Mouse (Mus musculus) forebrain, embryonic 10.5 days (tissue): ENCODE results near the gene Rbbp7. TPM values are rescaled to one million over a fixed set of nuclear protein-coding genes. Genes with fewer than 3 reads are reported as not detected.

Experiments used
- DNase-seq: peaks from one replicate; pipeline ENCODE4 v3.0.0-alpha.2; 2017; ENCODE audit warnings: low spot score; ENCODE audit errors: extremely low spot score
- H3K27ac ChIP-seq: fragments of 300-500 bp; sonication (generic); 2 replicates; pipeline ENCODE4 v1.5.1; 2016; ENCODE audit warnings: mild to moderate bottlenecking
- H3K27me3 ChIP-seq: fragments of 300-500 bp; sonication (generic); 2 replicates; pipeline ENCODE4 v1.6.1; 2016; ENCODE audit warnings: mild to moderate bottlenecking; ENCODE audit not compliant: poor library complexity, severe bottlenecking
- H3K36me3 ChIP-seq: fragments of 300-500 bp; sonication (generic); replicated peaks from 2 replicates; pipeline ENCODE4 v1.6.1; 2016; ENCODE audit warnings: mild to moderate bottlenecking, moderate library complexity
- H3K4me1 ChIP-seq: fragments of 300-500 bp; sonication (generic); 2 replicates; pipeline ENCODE4 v1.6.1; 2016
- H3K4me3 ChIP-seq: fragments of 300-500 bp; sonication (generic); 2 replicates; pipeline ENCODE4 v1.5.1; 2016; ENCODE audit warnings: mild to moderate bottlenecking, moderate library complexity
- H3K9me3 ChIP-seq: fragments of 300-500 bp; sonication (generic); 2 replicates; pipeline ENCODE4 v1.6.1; 2016; ENCODE audit warnings: mild to moderate bottlenecking, moderate library complexity
- WGBS: fragments of 180-500 bp; shearing (Covaris S2); methylation state at CpG from one replicate; pipeline ENCODE4 v1.1.7; 2016; 5-methylcytosine and 5-hydroxymethylcytosine counted together
- polyA plus RNA-seq: library from polyadenylated mRNA; unstranded; fragments of >200 nt; fragmentation: Nextera tagmentation; extraction: Ambion mirVana; gene quantifications from 2 replicates; pipeline ENCODE4 v1.2.1, GENCODE M21; 2016

Gene Rbbp7
- polyA plus RNA-seq, result 416 and 428 TPM in 2 replicates

DNA sequence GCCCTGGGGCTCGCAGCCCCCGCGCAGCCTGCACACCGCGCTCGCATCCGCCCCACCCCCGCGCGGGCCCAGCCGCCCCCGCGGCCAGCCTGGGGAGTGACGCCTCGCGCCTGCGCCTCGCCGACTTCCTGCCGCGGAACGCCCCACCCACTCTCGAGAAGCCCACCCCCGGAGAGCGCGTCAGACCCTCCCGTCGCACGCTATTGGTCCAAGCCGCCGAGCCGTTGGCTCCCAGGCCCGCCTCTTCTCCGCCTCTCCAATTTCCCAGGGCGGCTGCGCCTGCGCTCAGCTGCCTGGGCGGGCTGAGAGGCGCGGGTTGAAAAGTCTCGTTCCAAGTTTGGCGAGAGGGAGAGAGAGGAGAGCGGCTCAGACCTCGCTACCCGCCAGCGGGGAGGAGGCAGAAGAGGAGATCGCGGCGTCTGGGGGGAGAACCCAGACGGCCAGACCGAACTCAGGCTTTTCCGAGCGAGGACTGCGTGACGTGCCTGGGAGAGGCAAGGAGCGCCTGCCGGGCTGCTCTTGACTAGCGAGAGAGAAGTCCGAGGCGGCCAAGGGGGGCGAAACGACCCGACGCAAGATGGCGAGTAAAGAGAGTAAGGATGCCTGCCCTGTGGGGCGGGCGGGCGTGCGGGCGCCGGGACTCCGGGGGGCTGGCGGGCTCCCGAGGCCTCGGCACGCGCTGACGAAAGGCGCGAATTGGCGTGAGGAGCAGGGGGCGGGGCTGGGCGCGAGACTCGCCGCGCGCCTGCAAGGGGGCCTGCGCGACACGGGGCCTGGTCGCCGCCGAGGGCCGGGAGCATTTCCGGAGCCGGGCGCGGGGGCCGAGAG, at the start of gene Rbbp7:
Gene Rbbp7, plus strand, starts transcription at position 288 of the 828 bp plus-strand sequence.
- peaks cover 24% of the 10 kb centered on the region for H3K36me3 ChIP-seq
- peak within 1 kb of the TSS; percentile 95 for H3K27ac ChIP-seq
- no peaks in the 10 kb centered on the region for H3K9me3 ChIP-seq
- H3K4me1 ChIP-seq, result peaks cover 10% of the 10 kb centered on the region
- peaks cover 21% of the 10 kb centered on the region for H3K27me3 ChIP-seq
- DNase-seq, result peak; percentile 89
- H3K4me3 ChIP-seq, result peak within 1 kb of the TSS; percentile 72
- WGBS, result 18% methylated on average over 89 of the region's 100 CpGs

GRCm38 (mm10) chrX:162717837-162718236, 42.4 kb upstream of the Rbbp7 start:
- WGBS, result 31% methylated on average over 5 of the region's 5 CpGs
- Histone ChIP-seq H3K27ac (no peak overlapping the region), H3K36me3 (no peaks in the 10 kb centered on the region), H3K4me3 (no peak overlapping the region), H3K4me1 (no peaks in the 10 kb centered on the region), H3K27me3 (peaks cover 10% of the 10 kb centered on the region), H3K9me3 (no peaks in the 10 kb centered on the region)
- peak; percentile 22 for DNase-seq

- peak; percentile 15 for DNase-seq
- Histone ChIP-seq H3K27me3 (peaks cover 6% of the 10 kb centered on the region; the same call in 1 of the 2 replicates), H3K9me3 (no peaks in the 10 kb centered on the region), H3K4me1 (no peaks in the 10 kb centered on the region), H3K4me3 (no peak overlapping the region), H3K36me3 (no peaks in the 10 kb centered on the region), H3K27ac (no peak overlapping the region)
- WGBS, result 40% methylated on average over 2 of the region's 2 CpGs
Observed at GRCm38 (mm10) chrX:162719615-162720014, 40.6 kb upstream of the Rbbp7 start.

DNA sequence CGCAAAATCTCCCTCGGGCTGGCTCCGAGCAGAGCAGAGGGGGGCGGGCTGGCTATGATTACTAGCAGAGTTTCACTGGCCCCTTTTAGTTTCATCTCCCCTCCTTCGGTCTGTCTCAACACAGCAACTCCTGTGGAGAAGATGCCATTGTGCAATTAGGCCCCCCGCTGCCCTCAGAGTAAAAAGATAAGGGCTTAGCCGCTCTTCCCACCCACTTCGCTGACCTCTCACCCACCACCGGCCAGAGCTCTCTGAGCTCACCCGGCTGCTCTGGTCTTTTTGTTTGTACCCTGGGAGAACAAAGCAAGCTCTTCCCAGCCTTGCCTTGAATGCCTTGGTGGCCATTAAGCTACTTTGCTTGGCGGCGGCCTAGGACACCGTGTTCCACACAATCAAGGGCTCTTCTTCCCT, 32.8 kb upstream of the Rbbp7 start:
- peak overlapping the region; percentile 78 for H3K27ac ChIP-seq

GRCm38 (mm10) chrX:162727795-162728194, 32.4 kb upstream of the Rbbp7 start:
- peak overlapping the region; percentile 78 for H3K27ac ChIP-seq
- H3K4me1 ChIP-seq, result peaks cover 17% of the 10 kb centered on the region
- DNase-seq, result no peak
- no peaks in the 10 kb centered on the region for H3K36me3 ChIP-seq
- peaks cover 32% of the 10 kb centered on the region for H3K27me3 ChIP-seq
- H3K9me3 ChIP-seq, result no peaks in the 10 kb centered on the region
- H3K4me3 ChIP-seq, result peak overlapping the region; percentile 18
- WGBS, result 34% methylated on average over 9 of the region's 9 CpGs

More for the DNA sequence above, 32.8 kb upstream of the Rbbp7 start:
- Histone ChIP-seq H3K27me3 (peaks cover 37% of the 10 kb centered on the region), H3K9me3 (no peaks in the 10 kb centered on the region), H3K36me3 (no peaks in the 10 kb centered on the region), H3K4me3 (peak overlapping the region; percentile 18), H3K4me1 (peaks cover 17% of the 10 kb centered on the region)
- 20% methylated on average over 13 of the region's 13 CpGs for WGBS
- peak; percentile 60 for DNase-seq

- H3K27ac ChIP-seq, result peak overlapping the region; percentile 78
- peak; percentile 25 for DNase-seq
- H3K4me3 ChIP-seq, result no peak overlapping the region
- H3K36me3 ChIP-seq, result no peaks in the 10 kb centered on the region
- no peaks in the 10 kb centered on the region for H3K9me3 ChIP-seq
- peaks cover 17% of the 10 kb centered on the region for H3K4me1 ChIP-seq
- 37% methylated on average over 7 of the region's 7 CpGs for WGBS
- peaks cover 32% of the 10 kb centered on the region for H3K27me3 ChIP-seq
Observed at GRCm38 (mm10) chrX:162728228-162728627, 32.0 kb upstream of the Rbbp7 start.

GRCm38 (mm10) chrX:162730031-162730430, 30.2 kb upstream of the Rbbp7 start:
- no peak overlapping the region for H3K27ac ChIP-seq
- peaks cover 17% of the 10 kb centered on the region for H3K4me1 ChIP-seq
- peaks cover 32% of the 10 kb centered on the region for H3K27me3 ChIP-seq
- H3K36me3 ChIP-seq, result no peaks in the 10 kb centered on the region
- no peak for DNase-seq
- no peaks in the 10 kb centered on the region for H3K9me3 ChIP-seq
- 92% methylated on average over 4 of the region's 4 CpGs for WGBS
- H3K4me3 ChIP-seq, result no peak overlapping the region

- Histone ChIP-seq H3K27ac (peak overlapping the region; percentile 88), H3K9me3 (no peaks in the 10 kb centered on the region), H3K36me3 (no peaks in the 10 kb centered on the region), H3K4me3 (peak overlapping the region; percentile 54), H3K4me1 (peaks cover 9% of the 10 kb centered on the region), H3K27me3 (peaks cover 24% of the 10 kb centered on the region)
- 26% methylated on average over 25 of the region's 25 CpGs for WGBS
- peak; percentile 55 for DNase-seq
Observed at GRCm38 (mm10) chrX:162734997-162735929, 24.9 kb upstream of the Rbbp7 start.

- Histone ChIP-seq H3K27me3 (peaks cover 19% of the 10 kb centered on the region), H3K9me3 (no peaks in the 10 kb centered on the region), H3K4me1 (peaks cover 9% of the 10 kb centered on the region), H3K4me3 (peak overlapping the region; percentile 54; the same call in 1 of the 2 replicates), H3K36me3 (no peaks in the 10 kb centered on the region), H3K27ac (peak overlapping the region; percentile 88)
- peak; percentile 21 for DNase-seq
- WGBS, result 51% methylated on average over 9 of the region's 9 CpGs
Observed at GRCm38 (mm10) chrX:162736140-162736659, 24.0 kb upstream of the Rbbp7 start.

GRCm38 (mm10) chrX:162748696-162749420, 11.3 kb upstream of the Rbbp7 start:
- no peaks in the 10 kb centered on the region for H3K9me3 ChIP-seq

DNA sequence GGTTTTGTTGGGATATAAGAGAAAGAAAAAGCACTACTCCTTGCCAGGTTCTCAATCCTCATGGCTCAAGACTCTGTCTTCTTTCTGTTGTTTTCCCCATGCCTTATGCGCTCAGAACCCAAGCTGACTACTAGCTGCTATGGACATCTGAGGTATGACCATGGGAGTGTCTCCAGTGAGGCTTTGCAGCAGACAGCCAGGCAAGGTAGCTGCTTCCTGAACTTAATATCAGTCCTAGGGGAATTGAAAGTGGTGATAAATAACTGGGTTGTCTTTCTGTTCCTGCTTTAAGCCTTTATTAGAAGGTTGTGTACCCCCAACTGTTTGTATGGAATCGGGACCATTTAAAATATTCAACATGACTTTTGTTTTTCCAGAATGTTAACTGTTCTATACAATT, 7.8 kb upstream of the Rbbp7 start:
- no peak overlapping the region for H3K27ac ChIP-seq
- 80% methylated on average over 2 of the region's 2 CpGs for WGBS

More at GRCm38 (mm10) chrX:162748696-162749420, 11.3 kb upstream of the Rbbp7 start:
- no peak overlapping the region for H3K27ac ChIP-seq
- H3K36me3 ChIP-seq, result no peaks in the 10 kb centered on the region
- H3K4me1 ChIP-seq, result peaks cover 9% of the 10 kb centered on the region
- 67% methylated on average over 9 of the region's 9 CpGs for WGBS
- H3K27me3 ChIP-seq, result peaks cover 63% of the 10 kb centered on the region
- DNase-seq, result no peak
- H3K4me3 ChIP-seq, result no peak overlapping the region

DNA sequence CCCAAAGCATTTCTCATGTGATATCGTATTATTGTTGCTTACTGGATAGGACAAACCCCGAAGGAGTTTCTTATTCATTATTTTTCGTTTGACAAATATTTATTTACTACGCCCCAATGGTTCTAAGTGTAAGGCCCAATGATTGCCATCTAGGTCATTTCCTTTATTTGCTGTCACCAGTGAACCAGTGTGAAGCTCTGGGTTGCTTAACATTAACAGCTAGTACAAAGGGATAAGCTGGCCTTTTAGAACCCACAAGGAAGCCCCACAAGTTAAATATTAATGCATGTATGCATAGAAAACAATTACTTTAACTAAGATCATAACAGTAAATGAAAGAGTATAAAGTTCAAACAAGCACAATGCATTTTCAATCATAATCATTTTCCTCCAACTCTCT, 5.9 kb upstream of the Rbbp7 start:
- Histone ChIP-seq H3K27me3 (peaks cover 42% of the 10 kb centered on the region), H3K4me3 (no peak overlapping the region), H3K9me3 (no peaks in the 10 kb centered on the region), H3K4me1 (peaks cover 7% of the 10 kb centered on the region), H3K36me3 (no peaks in the 10 kb centered on the region), H3K27ac (no peak overlapping the region)
- no peak for DNase-seq
- 89% methylated on average over 4 of the region's 4 CpGs for WGBS

More for the DNA sequence above, 7.8 kb upstream of the Rbbp7 start:
- H3K27me3 ChIP-seq, result peaks cover 59% of the 10 kb centered on the region
- H3K4me1 ChIP-seq, result peaks cover 9% of the 10 kb centered on the region
- no peak overlapping the region for H3K4me3 ChIP-seq
- H3K9me3 ChIP-seq, result no peaks in the 10 kb centered on the region
- no peak for DNase-seq
- H3K36me3 ChIP-seq, result no peaks in the 10 kb centered on the region
